Mouse (Mus musculus) bone marrow, adult 2 months (tissue): Measurements from ENCODE around the gene Milr1.

Source experiments
- CTCF ChIP-seq: fragments of 200-500 bp; IDR thresholded peaks from 2 replicates; pipeline ENCODE4 v1.5.1; 2011; ENCODE audit warnings: low read length, control low read depth; ENCODE audit not compliant: control insufficient read depth, insufficient read depth
- POLR2A ChIP-seq: fragments of 200-500 bp; IDR thresholded peaks from 2 replicates; pipeline ENCODE4 v1.6.1; 2011; ENCODE audit warnings: low read depth, mild to moderate bottlenecking, control low read depth, low read length, borderline replicate concordance; ENCODE audit not compliant: control insufficient read depth

DNA sequence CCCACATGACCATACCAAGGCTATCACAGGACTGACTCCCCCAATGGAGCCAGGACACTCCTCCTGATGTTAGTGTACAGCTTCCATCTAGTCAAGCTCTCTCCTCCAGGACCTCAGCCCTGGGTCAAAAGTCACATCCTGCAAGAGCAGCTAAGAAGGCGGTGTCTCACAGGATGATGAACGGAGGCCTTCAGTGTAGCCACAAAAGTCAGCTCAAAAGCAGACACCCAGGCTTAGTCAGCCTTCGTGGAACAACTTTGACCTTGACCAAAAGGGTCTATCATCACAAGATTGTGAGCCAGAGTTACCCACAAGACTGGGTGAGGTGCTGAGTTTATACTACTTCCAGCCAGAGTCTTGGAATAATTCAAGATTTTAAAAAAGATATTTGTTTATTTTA, 43.2 kb upstream of the Milr1 start:
- TF ChIP-seq CTCF: no peak
- no peak for TF ChIP-seq POLR2A
